Mouse (Mus musculus) heart, adult 2 months (tissue): ENCODE data around the gene Unc45a. TPM values are rescaled to one million over a fixed set of nuclear protein-coding genes. Genes with fewer than 3 reads are reported as not detected.

Experiments used
- DNase-seq, 2 experiments: peaks; one replicate each; pipeline ENCODE4 v3.0.0; 2021
- H3K27ac ChIP-seq: fragments of 200-600 bp; 2 replicates; pipeline ENCODE4 v1.8.1; 2022
- H3K27me3 ChIP-seq: fragments of 200-500 bp; 2 replicates; pipeline ENCODE4 v1.6.1; 2012; ENCODE audit warnings: mild to moderate bottlenecking, low read length, inconsistent platforms, mixed read lengths; ENCODE audit not compliant: control insufficient read depth, insufficient read depth
- H3K36me3 ChIP-seq: fragments of 200-500 bp; 2 replicates; pipeline ENCODE4 v1.6.1; 2012; ENCODE audit warnings: low read length, inconsistent platforms; ENCODE audit not compliant: control insufficient read depth, insufficient read depth
- H3K4me1 ChIP-seq: fragments of 200-500 bp; 2 replicates; pipeline ENCODE4 v1.6.1; 2011; ENCODE audit warnings: low read length; ENCODE audit not compliant: control insufficient read depth, insufficient read depth
- H3K4me3 ChIP-seq: fragments of 200-600 bp; 2 replicates; pipeline ENCODE4 v1.8.1; 2022
- H3K79me2 ChIP-seq: fragments of 200-500 bp; replicated peaks from 2 replicates; pipeline ENCODE4 v1.6.1; 2012; ENCODE audit warnings: mild to moderate bottlenecking, inconsistent platforms, low read length, moderate library complexity, mixed read lengths; ENCODE audit not compliant: control insufficient read depth, insufficient read depth
- H3K9ac ChIP-seq: fragments of 200-500 bp; 2 replicates; pipeline ENCODE4 v1.6.1; 2012; ENCODE audit warnings: low read depth, mild to moderate bottlenecking, control low read depth, inconsistent platforms, low read length, mixed read lengths
- CTCF ChIP-seq: fragments of 200-600 bp; IDR thresholded peaks from 2 replicates; pipeline ENCODE4 v1.8.1; 2022; ENCODE audit warnings: antibody characterized with exemption, mild to moderate bottlenecking, moderate library complexity
- EP300 ChIP-seq: fragments of 200-500 bp; IDR thresholded peaks from 2 replicates; pipeline ENCODE4 v1.6.1; 2011; ENCODE audit warnings: low read depth, low read length, control low read depth; ENCODE audit not compliant: insufficient read depth
- POLR2A ChIP-seq: fragments of 200-500 bp; IDR thresholded peaks from 2 replicates; pipeline ENCODE4 v1.6.1; 2011; ENCODE audit warnings: mild to moderate bottlenecking, low read depth, low read length, control low read depth; ENCODE audit not compliant: insufficient read depth
- WGBS: fragments of 180-500 bp; shearing (Covaris S2); methylation state at CpG from one replicate; pipeline ENCODE4 v1.1.7; 2018; 5-methylcytosine and 5-hydroxymethylcytosine counted together
- intact Hi-C: fragments of 180-260 bp; cut with DNase I; formaldehyde crosslinking; loops from one replicate; pipeline ENCODE4 v1.15.1; 2025
- polyA plus RNA-seq: library from polyadenylated mRNA; depleted of rRNA; stranded (reverse); fragments of >200 nt; gene quantifications from 2 replicates; pipeline ENCODE4 v1.2.3, GENCODE M21; 2012
- total RNA-seq, 2 experiments: library from RNA; stranded (reverse); gene quantifications; 2 replicates each; pipeline ENCODE4 v1.2.3; 2021

Unc45a gene
- total and polyA plus RNA-seq, 3 experiments, result 15.8 to 24.0 (median 16.8) TPM

GRCm38 (mm10) chr7:80373850-80374249 is 33.0 kb upstream of the Unc45a start:
- Histone ChIP-seq H3K9ac (no peak overlapping the region), H3K4me1 (peaks cover 7% of the 10 kb centered on the region), H3K79me2 (no peaks in the 10 kb centered on the region), H3K27me3 (no peaks in the 10 kb centered on the region), H3K4me3 (no peak overlapping the region), H3K36me3 (no peaks in the 10 kb centered on the region), H3K27ac (no peak overlapping the region)
- no peak for DNase-seq
- no peak for TF ChIP-seq POLR2A
- no peak for TF ChIP-seq CTCF
- TF ChIP-seq EP300, result no peak
- intact Hi-C loops, result no loop called here
- 86% methylated on average over 12 of the region's 12 CpGs for WGBS

DNA sequence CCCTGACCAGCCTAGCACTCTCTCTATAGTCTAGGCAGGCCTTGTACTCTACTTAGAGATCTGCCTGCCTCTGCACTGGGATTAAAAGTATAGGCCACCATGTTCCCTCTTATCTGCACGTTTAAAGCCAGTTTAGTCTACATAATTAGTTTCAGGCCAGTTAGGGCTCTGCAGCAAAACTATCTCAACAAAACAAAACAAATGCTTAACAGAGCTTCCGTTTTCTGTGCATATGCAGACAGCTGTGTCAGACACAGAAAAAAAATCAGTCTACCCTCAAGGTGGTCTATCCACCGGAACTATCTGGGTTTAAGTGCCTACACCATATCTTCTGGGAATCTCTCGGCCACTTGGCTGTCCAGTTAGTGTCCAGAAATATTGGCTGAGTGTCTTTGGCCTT is 32.5 kb upstream of the Unc45a start:
- no peaks in the 10 kb centered on the region for H3K27me3 ChIP-seq
- no peak for DNase-seq
- WGBS, result 77% methylated on average over 4 of the region's 4 CpGs
- H3K4me3 ChIP-seq, result no peak overlapping the region
- intact Hi-C loops, result no loop called here
- no peaks in the 10 kb centered on the region for H3K79me2 ChIP-seq
- peaks cover 9% of the 10 kb centered on the region for H3K4me1 ChIP-seq
- TF ChIP-seq EP300 (no peak), CTCF (no peak), POLR2A (no peak)
- no peak overlapping the region for H3K27ac ChIP-seq
- no peaks in the 10 kb centered on the region for H3K36me3 ChIP-seq
- no peak overlapping the region for H3K9ac ChIP-seq

GRCm38 (mm10) chr7:80372667-80373066 is 31.9 kb upstream of the Unc45a start:
- no peaks in the 10 kb centered on the region for H3K27me3 ChIP-seq
- no peaks in the 10 kb centered on the region for H3K36me3 ChIP-seq
- no peak for DNase-seq
- no peak overlapping the region for H3K4me3 ChIP-seq
- H3K4me1 ChIP-seq, result peaks cover 9% of the 10 kb centered on the region
- no peak overlapping the region for H3K9ac ChIP-seq
- TF ChIP-seq CTCF (no peak), POLR2A (no peak), EP300 (no peak)
- H3K79me2 ChIP-seq, result no peaks in the 10 kb centered on the region
- intact Hi-C loops, result no loop called here
- H3K27ac ChIP-seq, result no peak overlapping the region
- WGBS, result 52% methylated on average over 2 of the region's 2 CpGs

GRCm38 (mm10) chr7:80372166-80372565 is 31.4 kb upstream of the Unc45a start:
- Histone ChIP-seq H3K9ac (no peak overlapping the region), H3K4me3 (no peak overlapping the region), H3K27ac (no peak overlapping the region), H3K4me1 (peaks cover 9% of the 10 kb centered on the region), H3K27me3 (no peaks in the 10 kb centered on the region), H3K79me2 (no peaks in the 10 kb centered on the region), H3K36me3 (no peaks in the 10 kb centered on the region)
- 77% methylated on average over 3 of the region's 3 CpGs for whole genome bisulfite sequencing
- no peak for DNase-seq
- intact Hi-C loops, result no loop called here
- no peak for TF ChIP-seq EP300
- no peak for TF ChIP-seq POLR2A
- no peak for TF ChIP-seq CTCF

- Histone ChIP-seq H3K9ac (peak within 1 kb of the TSS; percentile 92), H3K27ac (peak within 1 kb of the TSS; percentile 82), H3K27me3 (no peaks in the 10 kb centered on the region), H3K4me3 (peak within 1 kb of the TSS; percentile 85), H3K79me2 (no peaks in the 10 kb centered on the region), H3K36me3 (no peaks in the 10 kb centered on the region), H3K4me1 (peaks cover 9% of the 10 kb centered on the region)
- peak; percentile 84 for TF ChIP-seq CTCF
- TF ChIP-seq POLR2A, result no peak
- peak; percentile 89 to 92 for DNase-seq
- WGBS, result 1% methylated on average over 80 of the region's 86 CpGs
- intact Hi-C loops, result no loop called here
Observed at GRCm38 (mm10) chr7:80371041-80371751, 30.4 kb upstream of the Unc45a start, which contains the start of gene Man2a2. Man2a2 (minus strand) TSS chr7:80371375.

DNA sequence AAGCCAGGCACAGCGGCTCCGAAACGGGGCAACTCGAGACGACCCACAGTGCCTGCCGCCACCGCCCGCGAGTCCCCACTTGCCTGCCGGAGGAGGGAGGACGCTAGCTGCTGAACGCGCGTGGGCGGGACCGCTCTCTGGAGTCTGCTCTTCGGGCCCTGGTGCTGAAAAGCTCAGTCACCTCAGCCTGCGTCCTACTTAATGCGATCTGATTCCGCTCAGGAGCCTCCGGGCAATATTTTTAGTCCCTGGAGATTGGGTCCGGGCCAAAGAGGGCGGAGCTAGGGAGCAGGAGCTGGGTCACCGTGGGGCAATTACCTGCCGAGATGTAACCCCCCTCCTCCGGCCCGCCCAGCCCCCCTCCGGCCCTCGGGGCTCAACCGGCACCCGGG is 29.8 kb upstream of the Unc45a start:
- H3K9ac ChIP-seq, result peak overlapping the region; percentile 92

More for the DNA sequence above, 29.8 kb upstream of the Unc45a start:
- peaks cover 9% of the 10 kb centered on the region for H3K4me1 ChIP-seq
- H3K79me2 ChIP-seq, result no peaks in the 10 kb centered on the region
- DNase-seq, result peak; percentile 87
- intact Hi-C loops, result loop anchor here (1.0 kb wide), 1 partner anchor 29 kb away; the partner anchor contains the start of gene Unc45a
- H3K4me3 ChIP-seq, result peak overlapping the region; percentile 85
- peak; percentile 54; the same call in 1 of the 2 replicates for TF ChIP-seq POLR2A
- TF ChIP-seq EP300, result no peak
- no peaks in the 10 kb centered on the region for H3K36me3 ChIP-seq
- H3K27me3 ChIP-seq, result no peaks in the 10 kb centered on the region
- under 1% methylated on average over 31 of the region's 31 CpGs for WGBS
- peak overlapping the region; percentile 82 for H3K27ac ChIP-seq
